Mouse (Mus musculus) adrenal gland, postnatal 36 days (tissue): ENCODE data around the gene Ssty2. TPM values are rescaled to one million over a fixed set of nuclear protein-coding genes. Genes with fewer than 3 reads are reported as not detected.
"Not testable (repeated sequence)": the region's sequence is repeated elsewhere in the genome, so short reads cannot be mapped to it uniquely, and the experiment has no call there.

Experiments used
- DNase-seq, 2 experiments: peaks; one replicate each; pipeline ENCODE4 v3.0.0; 2021; ENCODE audit warnings: mixed read lengths in 1 of 2
- long read RNA-seq, 2 experiments: library from polyadenylated mRNA; stranded (forward); transcript quantifications; one replicate each; pipeline ENCODE4 v2.0.0; 2021; ENCODE audit warnings: borderline sequencing depth in 2 of 2
- total RNA-seq, 2 experiments: library from RNA; stranded (reverse); gene quantifications; 2 replicates each; pipeline ENCODE4 v1.2.3; 2021

The Ssty2 gene
- total RNA-seq, result not detected
- long read RNA-seq, experiment 1, result 0 reads
- long read RNA-seq, experiment 2, result 0 reads

DNA sequence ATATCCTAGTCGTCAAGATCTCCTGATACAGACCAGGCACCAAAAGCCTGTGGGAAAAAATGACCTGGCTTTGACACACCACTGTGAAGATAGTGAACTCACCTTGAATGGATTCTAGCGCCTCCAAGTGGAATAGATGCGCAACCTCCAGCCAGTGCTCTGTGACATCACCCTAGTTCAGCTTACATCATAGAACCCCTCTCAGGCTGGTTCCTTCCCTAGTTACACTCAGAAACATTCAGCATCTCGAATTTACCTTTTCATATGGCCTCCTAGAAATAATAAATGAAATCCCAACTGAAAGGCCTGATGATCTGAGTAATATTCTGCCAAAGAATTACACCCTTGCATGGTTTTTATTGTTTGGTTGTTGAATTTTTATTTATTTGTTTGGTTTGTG, at the start of gene Ssty2:
Ssty2 (minus strand) TSS at position 101 of the 400 bp plus-strand sequence.
- not testable (repeated sequence) for DNase-seq
